Mouse (Mus musculus) embryonic facial prominence, embryonic 14.5 days (tissue): ENCODE results near the gene Rims3. TPM values are rescaled to one million over a fixed set of nuclear protein-coding genes. Genes with fewer than 3 reads are reported as not detected.

Experiments used
- ATAC-seq: fragments of 200-750 bp; cut with Nextera tagmentation; 2 replicates; pipeline ENCODE4 v1.8.0; 2017; ENCODE audit warnings: low read depth, moderate number of reproducible peaks, moderate TSS enrichment
- DNase-seq: peaks from one replicate; pipeline ENCODE4 v3.0.0-alpha.2; 2015; ENCODE audit warnings: low spot score
- H3K27ac ChIP-seq: fragments of 300-500 bp; sonication (generic); replicated peaks from 2 replicates; pipeline ENCODE4 v1.5.1; 2014; ENCODE audit warnings: low read depth, mild to moderate bottlenecking, low read length, moderate library complexity
- H3K27me3 ChIP-seq: fragments of 300-500 bp; sonication (generic); replicated peaks from 2 replicates; pipeline ENCODE4 v1.6.1; 2014; ENCODE audit warnings: low read length; ENCODE audit not compliant: control insufficient read depth, insufficient read depth
- H3K36me3 ChIP-seq: fragments of 300-500 bp; sonication (generic); 2 replicates; pipeline ENCODE4 v1.6.1; 2014; ENCODE audit warnings: low read length, mixed read lengths; ENCODE audit not compliant: control insufficient read depth, insufficient read depth
- H3K4me1 ChIP-seq: fragments of 300-500 bp; sonication (generic); 2 replicates; pipeline ENCODE4 v1.6.1; 2014; ENCODE audit warnings: antibody characterized with exemption, low read length; ENCODE audit not compliant: control insufficient read depth, insufficient read depth
- H3K4me2 ChIP-seq: fragments of 300-500 bp; sonication (generic); 2 replicates; pipeline ENCODE4 v1.6.1; 2014; ENCODE audit warnings: low read depth, mild to moderate bottlenecking, low read length, moderate library complexity, mixed read lengths
- H3K4me3 ChIP-seq: fragments of 300-500 bp; sonication (generic); 2 replicates; pipeline ENCODE4 v1.5.1; 2014; ENCODE audit warnings: low read depth, mild to moderate bottlenecking, low read length
- H3K9ac ChIP-seq: fragments of 300-500 bp; sonication (generic); 2 replicates; pipeline ENCODE4 v1.6.1; 2014; ENCODE audit warnings: low read depth, mild to moderate bottlenecking, low read length, moderate library complexity, mixed read lengths
- H3K9me3 ChIP-seq: fragments of 300-500 bp; sonication (generic); 2 replicates; pipeline ENCODE4 v1.6.1; 2016; ENCODE audit warnings: low read length; ENCODE audit not compliant: control insufficient read depth
- WGBS: fragments of 180-500 bp; shearing (Covaris S2); extraction: QIAGEN DNeasy Blood & Tissue Kit; methylation state at CpG from one replicate; pipeline ENCODE4 v1.1.7; 2014; 5-methylcytosine and 5-hydroxymethylcytosine counted together
- polyA plus RNA-seq: library from polyadenylated mRNA; unstranded; fragments of >200 nt; fragmentation: Nextera tagmentation; extraction: Ambion mirVana; gene quantifications from 2 replicates; pipeline ENCODE4 v1.2.1, GENCODE M21; 2014

Gene Rims3
- polyA plus RNA-seq, 1 experiment from 2014 or later: 3.4 TPM

- H3K9ac ChIP-seq: no peak overlapping the region
- H3K9me3 ChIP-seq: no peaks in the 10 kb centered on the region
- no peaks in the 10 kb centered on the region for H3K27me3 ChIP-seq
- H3K4me1 ChIP-seq: peaks cover 6% of the 10 kb centered on the region; the same call in 1 of the 2 replicates
- no peak overlapping the region for H3K27ac ChIP-seq
- no peaks in the 10 kb centered on the region for H3K36me3 ChIP-seq
- ATAC-seq (no peak), DNase-seq (no peak)
- no peak overlapping the region for H3K4me2 ChIP-seq
- H3K4me3 ChIP-seq: no peak overlapping the region
- 67% methylated on average over 1 of the region's 1 CpGs for WGBS
Observed at GRCm38 (mm10) chr4:120892516-120892915, 37.9 kb downstream of the Rims3 start.

- no peak overlapping the region for H3K9ac ChIP-seq
- no peaks in the 10 kb centered on the region for H3K27me3 ChIP-seq
- no peak overlapping the region for H3K4me3 ChIP-seq
- no peaks in the 10 kb centered on the region for H3K9me3 ChIP-seq
- ATAC-seq (no peak), DNase-seq (no peak)
- no peak overlapping the region for H3K4me2 ChIP-seq
- 56% methylated on average over 11 of the region's 11 CpGs for WGBS
- H3K36me3 ChIP-seq: no peaks in the 10 kb centered on the region
- no peak overlapping the region for H3K27ac ChIP-seq
- peaks cover 6% of the 10 kb centered on the region; the same call in 1 of the 2 replicates for H3K4me1 ChIP-seq
Observed at GRCm38 (mm10) chr4:120893656-120894401, 39.2 kb downstream of the Rims3 start.

- 74% methylated on average over 11 of the region's 11 CpGs for WGBS
- Histone ChIP-seq H3K27me3 (no peaks in the 10 kb centered on the region), H3K9me3 (no peaks in the 10 kb centered on the region), H3K36me3 (no peaks in the 10 kb centered on the region), H3K4me1 (peaks cover 6% of the 10 kb centered on the region; the same call in 1 of the 2 replicates), H3K27ac (no peak overlapping the region), H3K4me3 (no peak overlapping the region), H3K4me2 (no peak overlapping the region), H3K9ac (no peak overlapping the region)
- no peak for ATAC-seq
- DNase-seq: no peak
Observed at GRCm38 (mm10) chr4:120894584-120894983, 40.0 kb downstream of the Rims3 start.

- Histone ChIP-seq H3K36me3 (no peaks in the 10 kb centered on the region), H3K4me3 (no peak overlapping the region), H3K9ac (0 out of 2 replicates have a peak overlapping the region, but pooled peaks have one; percentile 15), H3K27me3 (no peaks in the 10 kb centered on the region), H3K4me1 (peaks cover 6% of the 10 kb centered on the region; the same call in 1 of the 2 replicates), H3K9me3 (no peaks in the 10 kb centered on the region), H3K27ac (no peak overlapping the region), H3K4me2 (no peak overlapping the region)
- no peak for ATAC-seq
- WGBS: 76% methylated on average over 7 of the region's 7 CpGs
- DNase-seq: no peak
Observed at GRCm38 (mm10) chr4:120895226-120895625, 40.6 kb downstream of the Rims3 start.

DNA sequence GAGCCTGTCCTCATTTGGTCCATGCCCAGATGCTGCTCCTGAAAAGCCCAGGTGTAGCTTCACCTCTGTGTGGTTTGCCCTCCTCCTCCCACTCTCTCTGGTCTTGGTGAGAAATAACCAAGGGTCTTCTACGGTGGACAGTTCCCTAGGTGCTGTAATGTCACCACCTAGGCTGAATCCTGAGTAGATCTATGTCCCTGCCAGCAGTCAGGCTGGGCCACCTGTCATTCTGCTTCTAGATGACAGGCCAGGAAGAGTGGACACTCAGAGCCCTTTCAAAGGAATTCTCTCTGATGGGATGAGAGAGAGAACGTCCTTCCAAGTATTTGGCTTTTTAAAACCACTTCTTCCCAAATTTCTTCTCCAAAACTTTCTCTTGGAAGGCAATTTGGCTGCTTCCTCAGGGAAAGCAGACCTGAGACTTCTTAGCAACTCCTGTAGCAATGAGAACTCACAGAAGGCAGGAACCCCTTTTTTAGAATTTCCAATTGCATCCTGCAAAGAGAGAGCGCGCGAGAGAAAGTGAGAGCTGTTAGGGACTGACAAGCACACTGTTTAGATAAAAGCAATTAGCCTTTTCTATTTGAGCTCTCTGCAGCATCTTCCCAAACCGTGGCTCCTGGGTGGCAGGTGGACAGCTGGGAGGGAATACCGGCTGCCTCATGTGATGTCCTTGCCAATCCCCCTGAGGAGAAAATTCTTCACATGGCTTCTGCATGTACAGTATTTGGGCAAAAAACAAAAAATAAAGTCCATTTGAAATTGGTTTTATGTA, 41.4 kb downstream of the Rims3 start:
- no peak for ATAC-seq

DNA sequence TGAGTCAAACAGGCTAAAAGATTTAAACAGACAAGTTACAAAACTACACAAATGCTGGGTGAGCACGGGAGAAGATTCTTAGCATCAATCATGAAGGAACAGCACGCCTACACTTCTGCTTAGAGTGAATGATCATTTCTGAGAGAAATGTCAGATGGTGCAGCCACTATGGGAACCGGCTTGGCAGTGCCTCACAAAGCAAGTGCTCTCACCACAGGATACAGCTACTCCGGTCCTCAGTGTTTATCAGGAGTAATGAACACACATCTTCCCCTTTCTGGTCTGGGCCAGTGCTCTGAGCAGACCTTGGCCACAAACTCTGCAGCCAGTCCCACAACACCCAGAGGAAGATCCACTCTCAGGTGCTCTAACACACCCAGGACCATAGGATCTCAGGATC, 49.9 kb downstream of the Rims3 start:
- Histone ChIP-seq H3K27ac (no peak overlapping the region), H3K36me3 (no peaks in the 10 kb centered on the region), H3K9me3 (no peaks in the 10 kb centered on the region), H3K4me1 (no peaks in the 10 kb centered on the region), H3K27me3 (0 out of 2 replicates have a peak, but pooled peaks cover 4% of the 10 kb centered on the region), H3K9ac (no peak overlapping the region), H3K4me3 (no peak overlapping the region), H3K4me2 (no peak overlapping the region)
- 60% methylated on average over 4 of the region's 4 CpGs for WGBS
- DNase-seq (no peak), ATAC-seq (no peak)

More for the DNA sequence above, 41.4 kb downstream of the Rims3 start:
- Histone ChIP-seq H3K4me2 (no peak overlapping the region), H3K36me3 (no peaks in the 10 kb centered on the region), H3K9ac (no peak overlapping the region), H3K4me1 (peaks cover 6% of the 10 kb centered on the region; the same call in 1 of the 2 replicates), H3K27me3 (no peaks in the 10 kb centered on the region), H3K4me3 (no peak overlapping the region), H3K9me3 (no peaks in the 10 kb centered on the region), H3K27ac (no peak overlapping the region)
- no peak for DNase-seq
- WGBS: 72% methylated on average over 7 of the region's 7 CpGs

- ATAC-seq: no peak
- Histone ChIP-seq H3K9me3 (no peaks in the 10 kb centered on the region), H3K9ac (no peak overlapping the region), H3K4me3 (no peak overlapping the region), H3K4me2 (no peak overlapping the region), H3K27ac (no peak overlapping the region), H3K4me1 (no peaks in the 10 kb centered on the region), H3K36me3 (no peaks in the 10 kb centered on the region), H3K27me3 (0 out of 2 replicates have a peak, but pooled peaks cover 4% of the 10 kb centered on the region)
- no peak for DNase-seq
- WGBS: 78% methylated on average over 5 of the region's 5 CpGs
Observed at GRCm38 (mm10) chr4:120905644-120906043, 51.0 kb downstream of the Rims3 start.

DNA sequence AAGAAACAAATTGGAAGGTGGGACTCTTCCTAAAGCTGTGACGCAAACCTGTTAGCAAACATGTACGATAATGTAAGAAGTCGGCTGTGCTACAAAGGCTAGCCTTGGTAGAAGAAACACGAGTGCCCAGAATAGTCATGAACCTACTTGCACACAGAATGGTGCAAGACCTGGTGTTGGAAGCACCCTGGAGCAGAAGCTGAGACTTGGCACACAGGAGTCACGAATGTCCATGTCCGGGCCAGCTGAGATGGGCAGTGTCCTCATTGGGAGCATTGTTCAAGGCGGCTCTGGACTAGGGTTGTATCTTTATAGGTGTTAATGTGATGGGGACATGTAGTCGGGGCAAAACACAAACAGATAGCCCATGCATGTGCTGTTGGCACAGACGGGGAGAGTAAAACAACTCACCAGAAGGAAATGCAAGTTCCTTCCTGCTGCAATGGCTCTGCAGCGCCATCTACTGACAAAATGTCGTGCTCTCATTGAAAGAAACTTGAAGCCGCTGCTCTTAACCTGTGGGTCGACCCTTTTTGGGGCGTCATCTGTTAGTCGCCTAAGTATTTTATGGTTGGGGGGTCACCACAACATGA, 55.0 kb downstream of the Rims3 start:
- H3K9ac ChIP-seq: peak overlapping the region; percentile 43; the same call in 1 of the 2 replicates
- H3K9me3 ChIP-seq: no peaks in the 10 kb centered on the region
- DNase-seq (peak; percentile 83), ATAC-seq (0 out of 2 replicates have a peak, but pooled peaks have one; percentile 50)
- H3K27me3 ChIP-seq: 0 out of 2 replicates have a peak, but pooled peaks cover 4% of the 10 kb centered on the region
- no peak overlapping the region for H3K27ac ChIP-seq
- 0 out of 2 replicates have a peak overlapping the region, but pooled peaks have one; percentile 21 for H3K4me2 ChIP-seq
- 32% methylated on average over 15 of the region's 15 CpGs for WGBS
- H3K4me3 ChIP-seq: no peak overlapping the region
- no peaks in the 10 kb centered on the region for H3K4me1 ChIP-seq
- no peaks in the 10 kb centered on the region for H3K36me3 ChIP-seq
